Mouse (Mus musculus) myocyte (in vitro differentiated cells): Measurements from ENCODE around the gene Msrb3. TPM values are rescaled to one million over a fixed set of nuclear protein-coding genes. Genes with fewer than 3 reads are reported as not detected.
A peak's percentile ranks its signal among the peaks of the same experiment; 100 is the strongest.

Experiments
- H3K27me3 ChIP-seq: one replicate; pipeline ENCODE4 v1.6.1; 2011; ENCODE audit not compliant: control insufficient read depth, insufficient read depth, insufficient read length
- H3K36me3 ChIP-seq: one replicate; pipeline ENCODE4 v1.6.1; 2011; ENCODE audit not compliant: control insufficient read depth, insufficient read depth
- H3K4me2 ChIP-seq: one replicate; pipeline ENCODE4 v1.6.1; 2011; ENCODE audit warnings: low read depth, control low read depth
- H3K4me3 ChIP-seq: one replicate; pipeline ENCODE4 v1.5.1; 2011; ENCODE audit warnings: mild to moderate bottlenecking, control low read depth, moderate library complexity
- H3K79me2 ChIP-seq: one replicate; pipeline ENCODE4 v1.6.1; 2011; ENCODE audit not compliant: control insufficient read depth, insufficient read depth
- H3ac ChIP-seq: one replicate; pipeline ENCODE4 v1.6.1; 2011; ENCODE audit not compliant: control insufficient read depth, insufficient read length
- CEBPB ChIP-seq: IDR thresholded peaks from 2 replicates; pipeline ENCODE4 v1.6.1; 2011; ENCODE audit warnings: mild to moderate bottlenecking, moderate library complexity; ENCODE audit not compliant: poor library complexity, insufficient read depth, severe bottlenecking
- E2F4 ChIP-seq: IDR thresholded peaks from one replicate; pipeline ENCODE4 v1.6.1; 2011; ENCODE audit warnings: mild to moderate bottlenecking, control low read depth, moderate library complexity; ENCODE audit not compliant: insufficient read depth
- MAX ChIP-seq: IDR thresholded peaks from one replicate; pipeline ENCODE4 v1.6.1; 2011; ENCODE audit warnings: low read depth, mild to moderate bottlenecking, control low read depth
- MYOD1 ChIP-seq, 3 experiments: IDR thresholded peaks; one replicate each; pipeline ENCODE4 v1.6.1; 2011; ENCODE audit warnings: control low read depth in 2 of 3, low read depth in 2 of 3, mild to moderate bottlenecking in 2 of 3, moderate library complexity in 1 of 3; ENCODE audit not compliant: insufficient read length in 2 of 3, control insufficient read depth in 1 of 3
- MYOG ChIP-seq, 3 experiments: IDR thresholded peaks; one replicate each; pipeline ENCODE4 v1.6.1; 2011; ENCODE audit warnings: control low read depth in 2 of 3, low read depth in 2 of 3, mild to moderate bottlenecking in 2 of 3; ENCODE audit not compliant: insufficient read length in 2 of 3, control insufficient read depth in 1 of 3, insufficient read depth in 1 of 3
- POLR2A ChIP-seq: IDR thresholded peaks from one replicate; pipeline ENCODE4 v1.6.1; 2011; ENCODE audit warnings: low read depth, mild to moderate bottlenecking, control low read depth, moderate library complexity; ENCODE audit not compliant: insufficient read length
- POLR2AphosphoS2 ChIP-seq: IDR thresholded peaks from one replicate; pipeline ENCODE4 v1.6.1; 2011; ENCODE audit warnings: low read depth, control low read depth; ENCODE audit not compliant: insufficient read length
- REST ChIP-seq: IDR thresholded peaks from one replicate; pipeline ENCODE4 v1.6.1; 2011; ENCODE audit warnings: mild to moderate bottlenecking, control low read depth, moderate library complexity; ENCODE audit not compliant: insufficient read depth, insufficient read length
- SRF ChIP-seq: IDR thresholded peaks from one replicate; pipeline ENCODE4 v1.6.1; 2011; ENCODE audit warnings: low read depth; ENCODE audit not compliant: control insufficient read depth, insufficient read length
- TCF12 ChIP-seq: IDR thresholded peaks from one replicate; pipeline ENCODE4 v1.6.1; 2011; ENCODE audit warnings: mild to moderate bottlenecking, control low read depth; ENCODE audit not compliant: poor library complexity, insufficient read depth, severe bottlenecking
- TCF3 ChIP-seq: IDR thresholded peaks from one replicate; pipeline ENCODE4 v1.6.1; 2011; ENCODE audit warnings: low read depth, control low read depth; ENCODE audit not compliant: insufficient read length
- USF1 ChIP-seq: IDR thresholded peaks from one replicate; pipeline ENCODE4 v1.6.1; 2011; ENCODE audit warnings: low read depth, mild to moderate bottlenecking, control low read depth, moderate library complexity
- polyA plus RNA-seq: library from polyadenylated mRNA; unstranded; fragments of >200 nt; fragmentation: generic; extraction: Trizol; gene quantifications from one replicate; pipeline ENCODE4 v1.2.1, GENCODE M21; 2012; ENCODE audit warnings: missing spikeins

Gene Msrb3
- polyA plus RNA-seq, 1 experiment, result 8.5 TPM

- Histone ChIP-seq H3K4me3 (no peak overlapping the region), H3K36me3 (no peaks in the 10 kb centered on the region), H3K79me2 (no peaks in the 10 kb centered on the region), H3K27me3 (no peaks in the 10 kb centered on the region), H3K4me2 (no peak overlapping the region), H3ac (no peak overlapping the region)
- TF ChIP-seq SRF (no peak), MYOG (IDR thresholded peaks at IDR 0.05; ENCODE audit: control insufficient read depth in 1 of 3, insufficient read depth in 1 of 3, insufficient read length in 2 of 3, low read depth in 2 of 3) (no peak), E2F4 (no peak), TCF12 (no peak), CEBPB (no peak), MYOD1 (IDR thresholded peaks at IDR 0.05; ENCODE audit: control insufficient read depth in 1 of 3, insufficient read length in 2 of 3, low read depth in 2 of 3) (no peak), USF1 (no peak), POLR2A (no peak), POLR2AphosphoS2 (no peak), REST (no peak), TCF3 (no peak), MAX (no peak)
Observed at GRCm38 (mm10) chr10:120871630-120872482, 27.0 kb downstream of the Msrb3 start.

GRCm38 (mm10) chr10:120871096-120871495 is 27.8 kb downstream of the Msrb3 start:
- H3ac ChIP-seq, result no peak overlapping the region
- no peak overlapping the region for H3K4me3 ChIP-seq
- H3K4me2 ChIP-seq, result no peak overlapping the region
- no peak for TF ChIP-seq CEBPB
- no peak for TF ChIP-seq MYOG (IDR thresholded peaks at IDR 0.05; ENCODE audit: control insufficient read depth in 1 of 3, insufficient read depth in 1 of 3, insufficient read length in 2 of 3, low read depth in 2 of 3)
- TF ChIP-seq REST, result no peak
- TF ChIP-seq TCF12, result no peak
- no peak for TF ChIP-seq POLR2AphosphoS2
- TF ChIP-seq TCF3, result no peak
- TF ChIP-seq USF1, result no peak
- no peak for TF ChIP-seq SRF
- no peak for TF ChIP-seq POLR2A
- no peaks in the 10 kb centered on the region for H3K27me3 ChIP-seq
- no peaks in the 10 kb centered on the region for H3K79me2 ChIP-seq
- no peaks in the 10 kb centered on the region for H3K36me3 ChIP-seq

GRCm38 (mm10) chr10:120869241-120869775 is 29.6 kb downstream of the Msrb3 start:
- Histone ChIP-seq H3K36me3 (no peaks in the 10 kb centered on the region), H3K79me2 (no peaks in the 10 kb centered on the region), H3K27me3 (no peaks in the 10 kb centered on the region), H3K4me2 (no peak overlapping the region), H3ac (no peak overlapping the region), H3K4me3 (no peak overlapping the region)
- TF ChIP-seq POLR2AphosphoS2 (no peak), CEBPB (no peak), E2F4 (no peak), MYOG (IDR thresholded peaks at IDR 0.05; ENCODE audit: control insufficient read depth in 1 of 3, insufficient read depth in 1 of 3, insufficient read length in 2 of 3, low read depth in 2 of 3) (no peak), USF1 (no peak), REST (no peak), TCF3 (no peak), SRF (no peak), POLR2A (no peak), TCF12 (no peak), MAX (no peak), MYOD1 (IDR thresholded peaks at IDR 0.05; ENCODE audit: control insufficient read depth in 1 of 3, insufficient read length in 2 of 3, low read depth in 2 of 3) (no peak)

GRCm38 (mm10) chr10:120864446-120864845 is 34.5 kb downstream of the Msrb3 start:
- Histone ChIP-seq H3K79me2 (no peaks in the 10 kb centered on the region), H3K4me3 (no peak overlapping the region), H3ac (no peak overlapping the region), H3K4me2 (no peak overlapping the region), H3K36me3 (no peaks in the 10 kb centered on the region), H3K27me3 (no peaks in the 10 kb centered on the region)
- TF ChIP-seq TCF12 (no peak), SRF (no peak), MYOD1 (IDR thresholded peaks at IDR 0.05; ENCODE audit: control insufficient read depth in 1 of 3, insufficient read length in 2 of 3, low read depth in 2 of 3) (peak in 1 of 3 experiments; percentile 7)
